Mouse (Mus musculus) spleen, adult 2 months (tissue): ENCODE measurements around the gene Psap. TPM values are rescaled to one million over a fixed set of nuclear protein-coding genes. Genes with fewer than 3 reads are reported as not detected.

Experiments
- DNase-seq, 2 experiments: peaks; one replicate each; pipeline versions ENCODE4 v3.0.0 to v3.0.0-alpha.2; 2012 to 2021; ENCODE audit warnings: low spot score in 2 of 2, low read depth in 1 of 2
- H3K27ac ChIP-seq: fragments of 200-500 bp; 2 replicates; pipeline ENCODE4 v1.5.1; 2012; ENCODE audit warnings: low read length, inconsistent platforms; ENCODE audit not compliant: insufficient read depth
- H3K27me3 ChIP-seq: fragments of 200-500 bp; 2 replicates; pipeline ENCODE4 v1.6.1; 2012; ENCODE audit warnings: mild to moderate bottlenecking, moderate library complexity, low read length, inconsistent platforms; ENCODE audit not compliant: control insufficient read depth, insufficient read depth
- H3K36me3 ChIP-seq: fragments of 200-500 bp; 2 replicates; pipeline ENCODE4 v1.6.1; 2012; ENCODE audit warnings: mild to moderate bottlenecking, low read length, inconsistent platforms; ENCODE audit not compliant: control insufficient read depth, insufficient read depth
- H3K4me1 ChIP-seq: fragments of 200-500 bp; 2 replicates; pipeline ENCODE4 v1.6.1; 2011; ENCODE audit warnings: inconsistent platforms; ENCODE audit not compliant: control insufficient read depth, insufficient read depth, insufficient read length
- H3K4me3 ChIP-seq: fragments of 200-500 bp; 2 replicates; pipeline ENCODE4 v1.5.1; 2011; ENCODE audit warnings: mild to moderate bottlenecking, inconsistent platforms; ENCODE audit not compliant: insufficient read depth, insufficient read length; ENCODE audit errors: extremely low read depth
- CTCF ChIP-seq: fragments of 200-500 bp; IDR thresholded peaks from 2 replicates; pipeline ENCODE4 v1.5.1; 2011; ENCODE audit warnings: mild to moderate bottlenecking, inconsistent platforms; ENCODE audit not compliant: insufficient read depth, insufficient read length, insufficient replicate concordance; ENCODE audit errors: extremely low read depth
- POLR2A ChIP-seq: fragments of 200-500 bp; IDR thresholded peaks from 2 replicates; pipeline ENCODE4 v1.6.1; 2011; ENCODE audit warnings: low read depth, low read length, inconsistent platforms
- WGBS: fragments of 180-500 bp; shearing (Covaris S2); methylation state at CpG from one replicate; pipeline ENCODE4 v1.1.7; 2018; 5-methylcytosine and 5-hydroxymethylcytosine counted together
- polyA plus RNA-seq: library from polyadenylated mRNA; depleted of rRNA; stranded (reverse); fragments of >200 nt; gene quantifications from 2 replicates; pipeline ENCODE4 v1.2.3, GENCODE M21; 2012

Psap gene
- polyA plus RNA-seq, 1 experiment, result 1,338 TPM

GRCm38 (mm10) chr10:60284676-60285111 is 7.3 kb downstream of the Psap start:
- DNase-seq, result no peak
- H3K36me3 ChIP-seq, result 0 out of 2 replicates have a peak, but pooled peaks cover 3% of the 10 kb centered on the region
- WGBS, result 14% methylated on average over 8 of the region's 8 CpGs

GRCm38 (mm10) chr10:60285183-60285582 is 7.8 kb downstream of the Psap start:
- DNase-seq, result no peak
- 55% methylated on average over 8 of the region's 8 CpGs for WGBS
- peaks cover 80% of the 10 kb centered on the region for H3K4me1 ChIP-seq

More at GRCm38 (mm10) chr10:60284676-60285111, 7.3 kb downstream of the Psap start:
- TF ChIP-seq CTCF, result no peak
- no peak for TF ChIP-seq POLR2A
- Histone ChIP-seq H3K4me3 (peak overlapping the region; percentile 35), H3K27me3 (no peaks in the 10 kb centered on the region), H3K4me1 (peaks cover 80% of the 10 kb centered on the region), H3K27ac (peak overlapping the region; percentile 87)

GRCm38 (mm10) chr10:60285676-60286372 is 8.4 kb downstream of the Psap start:
- Histone ChIP-seq H3K27ac (peak overlapping the region; percentile 87), H3K4me3 (peak overlapping the region; percentile 35)
- TF ChIP-seq CTCF, result no peak
- no peak for TF ChIP-seq POLR2A

More at GRCm38 (mm10) chr10:60285183-60285582, 7.8 kb downstream of the Psap start:
- peak overlapping the region; percentile 35; the same call in 1 of the 2 replicates for H3K4me3 ChIP-seq
- H3K27ac ChIP-seq, result peak overlapping the region; percentile 87
- TF ChIP-seq POLR2A (no peak), CTCF (no peak)
- H3K27me3 ChIP-seq, result no peaks in the 10 kb centered on the region
- H3K36me3 ChIP-seq, result 0 out of 2 replicates have a peak, but pooled peaks cover 3% of the 10 kb centered on the region

GRCm38 (mm10) chr10:60286546-60286945 is 9.1 kb downstream of the Psap start:
- Histone ChIP-seq H3K36me3 (0 out of 2 replicates have a peak, but pooled peaks cover 7% of the 10 kb centered on the region), H3K27me3 (no peaks in the 10 kb centered on the region), H3K27ac (peak overlapping the region; percentile 59), H3K4me1 (peaks cover 80% of the 10 kb centered on the region), H3K4me3 (no peak overlapping the region)
- no peak for DNase-seq
- TF ChIP-seq POLR2A, result no peak
- TF ChIP-seq CTCF, result no peak
- WGBS, result 32% methylated on average over 7 of the region's 7 CpGs

More at GRCm38 (mm10) chr10:60285676-60286372, 8.4 kb downstream of the Psap start:
- 60% methylated on average over 14 of the region's 14 CpGs for whole genome bisulfite sequencing
- Histone ChIP-seq H3K36me3 (0 out of 2 replicates have a peak, but pooled peaks cover 3% of the 10 kb centered on the region), H3K27me3 (no peaks in the 10 kb centered on the region), H3K4me1 (peaks cover 79% of the 10 kb centered on the region)
- DNase-seq, result no peak

- no peak for DNase-seq
- Histone ChIP-seq H3K4me1 (peaks cover 80% of the 10 kb centered on the region), H3K27ac (peak overlapping the region; percentile 6; the same call in 1 of the 2 replicates), H3K4me3 (no peak overlapping the region), H3K27me3 (no peaks in the 10 kb centered on the region), H3K36me3 (peaks cover 10% of the 10 kb centered on the region)
- TF ChIP-seq POLR2A, result no peak
- no peak for TF ChIP-seq CTCF
- 47% methylated on average over 4 of the region's 4 CpGs for WGBS
These were observed 9.7 kb downstream of the Psap start for GRCm38 (mm10) chr10:60287161-60287560.

GRCm38 (mm10) chr10:60287726-60288125 is 10.3 kb downstream of the Psap start:
- H3K27ac ChIP-seq, result peak overlapping the region; percentile 6; the same call in 1 of the 2 replicates
- no peaks in the 10 kb centered on the region for H3K27me3 ChIP-seq
- 17% methylated on average over 2 of the region's 2 CpGs for WGBS
- H3K4me1 ChIP-seq, result peaks cover 76% of the 10 kb centered on the region
- H3K36me3 ChIP-seq, result peaks cover 12% of the 10 kb centered on the region
- TF ChIP-seq CTCF (no peak), POLR2A (no peak)
- no peak for DNase-seq
- H3K4me3 ChIP-seq, result no peak overlapping the region

GRCm38 (mm10) chr10:60289216-60289615 is 11.8 kb downstream of the Psap start:
- H3K27ac ChIP-seq, result peak overlapping the region; percentile 64
- TF ChIP-seq POLR2A (no peak), CTCF (no peak)
- H3K4me3 ChIP-seq, result no peak overlapping the region
- peaks cover 65% of the 10 kb centered on the region for H3K4me1 ChIP-seq
- peaks cover 26% of the 10 kb centered on the region for H3K36me3 ChIP-seq
- no peaks in the 10 kb centered on the region for H3K27me3 ChIP-seq
- WGBS, result 23% methylated on average over 8 of the region's 8 CpGs
- peak in 1 of 2 experiments; percentile 66 for DNase-seq
